Mouse (Mus musculus): Measurements from ENCODE around the gene Fgfr2. TPM values are rescaled to one million over a fixed set of nuclear protein-coding genes. Genes with fewer than 3 reads are reported as not detected.

The Fgfr2 gene
- polyA plus RNA-seq, 1 experiment from 2014 or later, result 67.0 TPM

DNA sequence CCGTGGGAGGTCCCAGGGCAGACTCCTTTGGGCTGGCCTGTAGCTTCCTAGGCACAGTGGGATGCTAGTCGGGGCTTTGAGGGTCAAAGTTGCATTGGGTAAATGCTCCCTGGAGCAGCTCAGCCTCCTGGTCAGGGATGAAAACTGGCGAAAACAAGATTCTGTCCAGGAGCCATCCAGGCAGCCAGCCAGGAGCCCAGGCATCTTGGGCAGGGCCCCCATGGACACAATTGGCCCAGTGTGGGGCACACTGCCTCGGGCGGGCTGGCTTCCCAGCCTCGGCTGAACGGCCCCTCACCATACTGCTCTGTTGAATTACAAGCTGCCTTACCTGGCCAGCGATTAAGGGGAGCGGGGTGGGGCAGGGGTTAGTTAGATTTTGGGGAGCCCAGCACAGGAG, 430.4 kb downstream of the Fgfr2 start:
- no peak overlapping the region for H3K9ac ChIP-seq
- no peak overlapping the region for H3K4me2 ChIP-seq (replicated peaks)
- H3K9me3 ChIP-seq, result no peaks in the 10 kb centered on the region
- no peak for ATAC-seq
- no peaks in the 10 kb centered on the region for H3K36me3 ChIP-seq
- WGBS, result 84% methylated on average over 9 of the region's 9 CpGs
- no peaks in the 10 kb centered on the region for H3K27me3 ChIP-seq (replicated peaks)
- peaks cover 4% of the 10 kb centered on the region; the same call in 1 of the 2 replicates for H3K4me1 ChIP-seq (replicated peaks)
- no peak overlapping the region for H3K27ac ChIP-seq
- no peak overlapping the region for H3K4me3 ChIP-seq (replicated peaks)

DNA sequence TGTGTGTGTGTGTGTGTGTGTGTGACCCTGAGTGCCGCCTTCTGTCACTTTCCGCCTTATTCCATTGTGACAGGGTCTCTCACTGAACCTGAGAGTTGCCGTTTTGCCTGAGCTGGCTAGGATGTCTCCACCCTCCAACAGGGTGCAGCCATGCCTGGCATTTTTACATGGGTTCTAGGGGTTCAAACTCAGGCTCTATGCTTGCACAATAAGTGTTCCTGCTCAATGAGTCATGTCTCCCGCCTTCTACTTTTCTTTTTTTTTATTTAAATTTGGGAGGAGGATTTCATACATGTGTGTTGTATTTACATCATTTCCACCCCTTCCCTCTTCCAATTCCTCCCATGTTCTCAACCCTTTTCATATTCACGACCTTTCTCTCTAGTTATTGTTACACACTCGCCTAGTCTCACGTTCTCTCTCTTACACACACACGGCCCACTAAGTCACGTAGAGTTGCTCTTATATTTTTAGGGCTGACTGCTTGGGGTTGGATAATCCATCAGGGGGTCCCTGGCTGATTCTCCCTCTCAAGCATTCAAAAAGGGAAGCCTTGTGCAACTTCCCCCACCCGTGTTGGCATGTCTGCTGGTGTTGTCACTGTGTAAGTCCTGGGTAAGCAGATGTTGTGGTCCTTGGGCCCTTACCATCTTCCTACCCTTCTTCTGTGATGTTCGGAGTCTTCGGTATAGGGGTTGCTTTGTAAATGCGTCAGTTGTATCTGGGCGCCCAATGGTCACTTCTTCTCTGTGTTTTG, 432.3 kb downstream of the Fgfr2 start:
- Histone ChIP-seq H3K4me1 (replicated peaks) (peaks cover 9% of the 10 kb centered on the region), H3K27ac (no peak overlapping the region), H3K4me3 (replicated peaks) (no peak overlapping the region), H3K36me3 (no peaks in the 10 kb centered on the region), H3K4me2 (replicated peaks) (no peak overlapping the region), H3K9ac (no peak overlapping the region), H3K27me3 (replicated peaks) (no peaks in the 10 kb centered on the region), H3K9me3 (no peaks in the 10 kb centered on the region)
- no peak for ATAC-seq
- WGBS, result 90% methylated on average over 14 of the region's 14 CpGs

DNA sequence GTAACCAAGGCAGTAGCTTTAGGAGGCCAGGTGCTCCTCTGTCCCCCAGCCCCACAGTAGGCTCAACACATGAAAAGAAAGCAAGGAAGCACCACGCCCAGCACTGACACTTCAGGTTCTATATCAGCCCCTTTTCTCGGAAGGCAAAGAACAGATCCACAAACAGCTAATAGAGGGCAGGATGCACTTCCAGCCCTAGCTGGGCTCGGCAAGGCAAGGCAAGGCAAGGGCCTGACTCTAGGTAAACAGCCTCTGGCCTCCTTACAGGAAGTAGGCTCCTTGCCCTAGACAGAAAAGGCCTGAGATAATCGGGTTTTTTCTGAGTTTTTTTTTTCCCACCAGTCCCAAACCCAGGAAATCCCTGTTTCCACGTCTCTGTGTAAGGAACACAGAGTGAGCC, 433.4 kb downstream of the Fgfr2 start:
- ATAC-seq, result no peak
- no peak overlapping the region for H3K27ac ChIP-seq
- 52% methylated on average over 5 of the region's 5 CpGs for WGBS

GRCm38 (mm10) chr7:132688721-132689120, 434.4 kb downstream of the Fgfr2 start:
- H3K27ac ChIP-seq, result peak overlapping the region; percentile 36; the same call in 1 of the 2 replicates
- no peaks in the 10 kb centered on the region for H3K27me3 ChIP-seq (replicated peaks)
- no peaks in the 10 kb centered on the region for H3K9me3 ChIP-seq
- WGBS, result 57% methylated on average over 5 of the region's 5 CpGs
- H3K4me1 ChIP-seq (replicated peaks), result peaks cover 9% of the 10 kb centered on the region
- no peaks in the 10 kb centered on the region for H3K36me3 ChIP-seq
- no peak overlapping the region for H3K9ac ChIP-seq
- no peak overlapping the region for H3K4me2 ChIP-seq (replicated peaks)
- H3K4me3 ChIP-seq (replicated peaks), result no peak overlapping the region
- no peak for ATAC-seq

More for the DNA sequence above, 433.4 kb downstream of the Fgfr2 start:
- H3K27me3 ChIP-seq (replicated peaks), result no peaks in the 10 kb centered on the region
- H3K4me2 ChIP-seq (replicated peaks), result no peak overlapping the region
- H3K9me3 ChIP-seq, result no peaks in the 10 kb centered on the region
- H3K36me3 ChIP-seq, result no peaks in the 10 kb centered on the region
- peaks cover 9% of the 10 kb centered on the region for H3K4me1 ChIP-seq (replicated peaks)
- no peak overlapping the region for H3K9ac ChIP-seq
- H3K4me3 ChIP-seq (replicated peaks), result no peak overlapping the region

DNA sequence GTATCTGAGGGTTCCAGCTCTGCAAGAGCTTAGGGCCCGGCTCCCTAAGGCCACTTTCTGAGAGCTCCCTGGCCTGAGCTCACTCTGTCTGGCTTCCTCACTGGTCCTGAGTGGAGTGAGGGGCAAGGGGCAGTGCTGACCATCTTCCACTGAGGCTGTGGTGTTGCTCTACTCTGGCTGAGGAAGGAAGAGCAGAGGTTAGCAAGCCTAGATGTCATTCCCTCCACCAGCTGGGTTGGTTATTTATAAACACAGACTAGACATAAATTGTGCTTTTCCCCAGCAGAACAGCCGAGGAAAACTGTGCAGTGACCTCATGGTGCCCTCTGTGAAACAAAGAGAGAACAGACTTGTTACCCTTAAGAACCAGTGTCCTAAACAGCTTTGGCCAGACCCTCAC, 435.3 kb downstream of the Fgfr2 start:
- H3K36me3 ChIP-seq, result no peaks in the 10 kb centered on the region
- H3K4me2 ChIP-seq (replicated peaks), result no peak overlapping the region
- 29% methylated on average over 2 of the region's 2 CpGs for WGBS
- no peak overlapping the region for H3K4me3 ChIP-seq (replicated peaks)
- no peak for ATAC-seq
- no peaks in the 10 kb centered on the region for H3K27me3 ChIP-seq (replicated peaks)
- H3K9me3 ChIP-seq, result no peaks in the 10 kb centered on the region
- H3K4me1 ChIP-seq (replicated peaks), result peaks cover 9% of the 10 kb centered on the region
- peak overlapping the region; percentile 36; the same call in 1 of the 2 replicates for H3K27ac ChIP-seq
- no peak overlapping the region for H3K9ac ChIP-seq

- ATAC-seq, result no peak
- Histone ChIP-seq H3K4me3 (replicated peaks) (no peak overlapping the region), H3K4me2 (replicated peaks) (no peak overlapping the region), H3K9me3 (no peaks in the 10 kb centered on the region), H3K4me1 (replicated peaks) (peaks cover 9% of the 10 kb centered on the region), H3K27ac (no peak overlapping the region), H3K27me3 (replicated peaks) (no peaks in the 10 kb centered on the region), H3K9ac (no peak overlapping the region), H3K36me3 (no peaks in the 10 kb centered on the region)
- 89% methylated on average over 3 of the region's 3 CpGs for WGBS
These were observed 436.6 kb downstream of the Fgfr2 start for GRCm38 (mm10) chr7:132686515-132686914.

DNA sequence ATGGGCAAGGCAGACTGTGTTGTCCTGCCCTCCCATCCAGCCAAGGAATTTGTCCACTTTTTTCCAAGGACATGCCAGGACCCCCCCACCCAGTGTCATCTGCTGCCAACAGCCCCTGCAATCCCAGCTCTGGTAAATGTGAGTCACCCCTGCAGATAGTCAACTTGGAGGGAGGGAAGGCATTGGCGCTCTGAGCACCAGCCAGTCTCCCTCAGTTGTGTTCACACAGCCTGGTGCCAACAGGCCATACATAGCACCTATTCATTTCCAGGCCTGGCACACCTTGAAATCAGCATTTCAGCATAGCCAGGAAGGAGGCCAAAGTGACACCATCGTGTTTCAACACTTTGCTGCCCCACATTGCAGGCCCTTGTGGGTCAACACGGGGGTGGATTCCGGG, 439.2 kb downstream of the Fgfr2 start:
- no peak overlapping the region for H3K9ac ChIP-seq
- H3K4me2 ChIP-seq (replicated peaks), result no peak overlapping the region
- ATAC-seq, result no peak
- H3K27ac ChIP-seq, result no peak overlapping the region
- no peaks in the 10 kb centered on the region for H3K36me3 ChIP-seq
- no peak overlapping the region for H3K4me3 ChIP-seq (replicated peaks)
- peaks cover 9% of the 10 kb centered on the region for H3K4me1 ChIP-seq (replicated peaks)
- H3K27me3 ChIP-seq (replicated peaks), result no peaks in the 10 kb centered on the region
- no peaks in the 10 kb centered on the region for H3K9me3 ChIP-seq
- WGBS, result 85% methylated on average over 4 of the region's 4 CpGs

DNA sequence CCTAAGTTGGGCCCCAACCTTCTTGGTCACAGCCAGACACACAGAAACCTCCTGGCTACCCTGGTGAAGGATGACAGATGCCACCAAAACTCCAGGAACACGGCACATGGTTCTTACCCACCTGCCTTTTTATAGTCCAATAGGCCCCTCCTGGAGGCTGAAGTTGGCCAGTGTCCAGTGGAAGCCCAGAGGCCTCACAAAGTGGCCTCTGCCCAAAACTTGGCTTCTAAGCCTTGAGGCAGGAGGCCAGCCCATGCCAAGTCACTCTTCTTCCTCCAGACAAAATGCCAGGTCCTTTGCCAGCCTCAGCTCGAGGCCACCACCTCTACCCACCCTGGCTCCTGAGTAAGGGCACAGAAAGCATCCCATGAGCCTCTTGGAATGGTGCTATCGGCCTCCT, 440.2 kb downstream of the Fgfr2 start:
- Histone ChIP-seq H3K4me1 (replicated peaks) (peaks cover 6% of the 10 kb centered on the region), H3K36me3 (no peaks in the 10 kb centered on the region), H3K27ac (no peak overlapping the region), H3K4me2 (replicated peaks) (no peak overlapping the region), H3K27me3 (replicated peaks) (no peaks in the 10 kb centered on the region), H3K9ac (no peak overlapping the region), H3K9me3 (no peaks in the 10 kb centered on the region), H3K4me3 (replicated peaks) (no peak overlapping the region)
- WGBS, result 76% methylated on average over 3 of the region's 3 CpGs
- no peak for ATAC-seq

DNA sequence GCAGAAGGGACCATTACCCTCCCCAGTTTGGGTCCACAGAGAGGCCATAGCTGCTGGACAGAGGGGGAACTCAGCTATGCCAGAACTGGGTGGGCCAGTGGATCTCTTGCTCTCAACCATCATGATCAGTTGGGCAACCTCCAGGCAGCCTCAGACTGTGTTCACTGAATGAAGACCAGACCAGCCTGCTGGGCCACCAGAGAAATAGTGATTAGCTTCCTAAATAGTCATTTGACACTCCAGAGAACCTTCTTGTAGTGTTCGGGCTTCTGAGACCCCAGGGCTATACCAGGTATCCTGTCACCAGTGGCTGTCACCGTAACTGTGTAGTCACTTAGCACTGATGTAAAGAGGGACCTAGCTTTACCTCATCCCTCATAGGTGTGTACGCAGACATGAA, 440.8 kb downstream of the Fgfr2 start:
- no peak overlapping the region for H3K4me2 ChIP-seq (replicated peaks)
- WGBS, result 89% methylated on average over 3 of the region's 3 CpGs
- H3K27ac ChIP-seq, result no peak overlapping the region
- no peak for ATAC-seq
- no peak overlapping the region for H3K9ac ChIP-seq
- no peaks in the 10 kb centered on the region for H3K9me3 ChIP-seq
- H3K27me3 ChIP-seq (replicated peaks), result no peaks in the 10 kb centered on the region
- H3K4me3 ChIP-seq (replicated peaks), result no peak overlapping the region
- H3K4me1 ChIP-seq (replicated peaks), result peaks cover under 1% of the 10 kb centered on the region
- H3K36me3 ChIP-seq, result no peaks in the 10 kb centered on the region

GRCm38 (mm10) chr7:132681831-132682230, 441.3 kb downstream of the Fgfr2 start:
- no peak overlapping the region for H3K4me2 ChIP-seq (replicated peaks)
- no peak overlapping the region for H3K4me3 ChIP-seq (replicated peaks)
- H3K36me3 ChIP-seq, result no peaks in the 10 kb centered on the region
- H3K9me3 ChIP-seq, result no peaks in the 10 kb centered on the region
- no peak overlapping the region for H3K27ac ChIP-seq
- 100% methylated on average over 1 of the region's 1 CpGs for WGBS
- no peak overlapping the region for H3K9ac ChIP-seq
- no peaks in the 10 kb centered on the region for H3K27me3 ChIP-seq (replicated peaks)
- no peak for ATAC-seq
- no peaks in the 10 kb centered on the region for H3K4me1 ChIP-seq (replicated peaks)

GRCm38 (mm10) chr7:132681296-132681695, 441.9 kb downstream of the Fgfr2 start:
- 84% methylated on average over 11 of the region's 11 CpGs for WGBS
- Histone ChIP-seq H3K27ac (no peak overlapping the region), H3K4me2 (replicated peaks) (no peak overlapping the region)

GRCm38 (mm10) chr7:132679549-132679948, 443.6 kb downstream of the Fgfr2 start:
- ATAC-seq, result no peak
- Histone ChIP-seq H3K36me3 (no peaks in the 10 kb centered on the region), H3K4me1 (replicated peaks) (0 out of 2 replicates have a peak, but pooled peaks cover under 1% of the 10 kb centered on the region), H3K4me2 (replicated peaks) (no peak overlapping the region), H3K27me3 (replicated peaks) (no peaks in the 10 kb centered on the region), H3K4me3 (replicated peaks) (no peak overlapping the region), H3K9me3 (no peaks in the 10 kb centered on the region), H3K27ac (no peak overlapping the region), H3K9ac (no peak overlapping the region)
- 79% methylated on average over 6 of the region's 6 CpGs for WGBS

More at GRCm38 (mm10) chr7:132681296-132681695, 441.9 kb downstream of the Fgfr2 start:
- Histone ChIP-seq H3K36me3 (no peaks in the 10 kb centered on the region), H3K4me3 (replicated peaks) (no peak overlapping the region), H3K9me3 (no peaks in the 10 kb centered on the region), H3K9ac (no peak overlapping the region), H3K4me1 (replicated peaks) (no peaks in the 10 kb centered on the region), H3K27me3 (replicated peaks) (no peaks in the 10 kb centered on the region)
- ATAC-seq, result no peak

- Histone ChIP-seq H3K27ac (no peak overlapping the region), H3K36me3 (no peaks in the 10 kb centered on the region), H3K9ac (no peak overlapping the region), H3K4me2 (replicated peaks) (no peak overlapping the region), H3K4me1 (replicated peaks) (peaks cover 5% of the 10 kb centered on the region; the same call in 1 of the 2 replicates), H3K9me3 (no peaks in the 10 kb centered on the region), H3K4me3 (replicated peaks) (no peak overlapping the region), H3K27me3 (replicated peaks) (no peaks in the 10 kb centered on the region)
- no peak for ATAC-seq
- WGBS, result 69% methylated on average over 4 of the region's 4 CpGs
These were observed 444.0 kb downstream of the Fgfr2 start for GRCm38 (mm10) chr7:132679117-132679516.
